Mouse (Mus musculus): ENCODE measurements at regions not wholly inside any gene's neighbourhood (a gene's known extent, or its start where the extent isn't known, plus 50 kb on each side); places are given as distances from the start of the nearest gene placed in this dataset.

- TF ChIP-seq CTCF (IDR thresholded peaks at IDR 0.05) (no peak), POLR2A (IDR thresholded peaks at IDR 0.05; ENCODE audit: insufficient read depth, low read depth, low read length) (no peak), EP300 (IDR thresholded peaks at IDR 0.05; ENCODE audit: insufficient read depth, low read depth, low read length) (no peak)
Measured at GRCm38 (mm10) chr16:54406638-54407037, 891.1 kb downstream of the Zpld1 start.
